Mouse (Mus musculus) megakaryocyte, embryonic 14.5 days (primary cell): ENCODE measurements around the gene Tmtc1.

ENCODE experiments used
- FLI1 ChIP-seq: IDR thresholded peaks from 2 replicates; pipeline ENCODE4 v1.6.1; 2012; ENCODE audit warnings: low read length, inconsistent platforms, mixed read lengths
- GATA1 ChIP-seq: IDR thresholded peaks from 3 replicates; pipeline ENCODE4 v1.6.1; 2012; ENCODE audit warnings: mixed read lengths, low read length, inconsistent platforms, borderline replicate concordance

DNA sequence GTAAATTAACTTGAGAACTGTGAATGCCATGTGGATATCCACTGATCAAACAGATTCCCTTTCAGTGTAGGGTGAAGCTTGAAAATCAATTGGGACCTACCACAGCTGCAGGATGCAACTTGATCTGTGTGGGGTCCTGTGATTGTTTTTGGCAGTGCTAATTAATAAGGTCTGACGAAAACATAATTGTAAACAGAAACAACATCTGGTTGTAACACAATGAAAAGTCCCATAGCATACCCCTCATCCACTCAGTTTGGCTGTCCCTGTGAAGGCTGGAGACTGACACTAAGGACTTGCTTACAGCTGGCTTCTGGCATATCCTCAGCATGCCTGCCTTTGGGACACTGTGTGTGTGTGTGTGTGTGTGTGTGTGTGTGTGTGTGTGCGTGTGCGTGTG is 42.6 kb upstream of the Tmtc1 start:
- TF ChIP-seq GATA1 = no peak
- no peak for TF ChIP-seq FLI1
